Mouse (Mus musculus) heart, adult 2 months (tissue): ENCODE results near the gene Ttll6.

ENCODE experiments used
- CTCF ChIP-seq: fragments of 200-600 bp; IDR thresholded peaks from 2 replicates; pipeline ENCODE4 v1.8.1; 2022; ENCODE audit warnings: antibody characterized with exemption, mild to moderate bottlenecking, moderate library complexity
- EP300 ChIP-seq: fragments of 200-500 bp; IDR thresholded peaks from 2 replicates; pipeline ENCODE4 v1.6.1; 2011; ENCODE audit warnings: low read depth, low read length, control low read depth; ENCODE audit not compliant: insufficient read depth

- TF ChIP-seq CTCF (no peak), EP300 (no peak)
Measured at GRCm38 (mm10) chr11:96175511-96175910, 41.9 kb downstream of the Ttll6 start.
